Mouse (Mus musculus): Measurements from ENCODE around the gene Bcl2a1d.
"Not testable (repeated sequence)": the region's sequence is repeated elsewhere in the genome, so short reads cannot be mapped to it uniquely, and the experiment has no call there.

DNA sequence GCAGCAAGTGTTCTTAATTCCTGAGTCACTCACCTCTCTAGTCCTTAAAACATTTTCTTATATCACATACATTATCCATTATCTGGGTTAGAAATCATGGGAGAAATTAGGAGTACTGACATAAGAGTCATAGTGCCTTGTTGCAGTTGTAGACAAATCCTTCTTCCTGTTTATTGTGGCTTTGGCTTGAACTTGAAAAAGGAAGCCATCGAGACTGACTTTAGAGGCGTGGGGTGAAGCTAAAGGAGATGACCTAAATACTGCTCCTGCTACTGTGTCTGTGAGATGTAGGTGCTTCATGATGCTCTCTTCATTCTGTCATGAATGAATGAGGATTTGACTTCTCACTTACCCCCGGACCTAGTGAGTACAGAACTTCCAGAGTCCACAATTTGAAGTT, 620 bp upstream of the Bcl2a1d start:
- TF ChIP-seq POLR2A (IDR thresholded peaks at IDR 0.05; ENCODE audit: borderline replicate concordance, extremely low read depth, insufficient read depth, insufficient read length, poor library complexity, severe bottlenecking); CTCF (IDR thresholded peaks at IDR 0.05; ENCODE audit: borderline replicate concordance, extremely low read depth, insufficient read depth, insufficient read length): not testable (repeated sequence)

Data from brain, embryonic 14.5 days (tissue).